Mouse (Mus musculus) kidney, adult 9 months (tissue): ENCODE results near the gene Olfr147.
"Not testable (repeated sequence)": the region's sequence is repeated elsewhere in the genome, so short reads cannot be mapped to it uniquely, and the experiment has no call there.

Source experiments
- DNase-seq: peaks from one replicate; pipeline ENCODE4 v3.0.0; 2022

Gene Olfr147

GRCm38 (mm10) chr9:38401398-38401797, at the start of gene Olfr147:
TSS of gene Olfr147 (plus strand) at chr9:38401698.
- no peak for DNase-seq

GRCm38 (mm10) chr9:38366596-38366995, 34.9 kb upstream of the Olfr147 start, which contains the start of gene Olfr250:
TSS of gene Olfr250 (plus strand) at chr9:38366896.
- no peak for DNase-seq

GRCm38 (mm10) chr9:38376786-38377185, 24.7 kb upstream of the Olfr147 start, which contains the start of gene Olfr251:
TSS of gene Olfr251 (plus strand) at chr9:38377086.
- DNase-seq = no peak

GRCm38 (mm10) chr9:38407502-38407901, 6.0 kb downstream of the Olfr147 start:
- DNase-seq = not testable (repeated sequence)

- not testable (repeated sequence) for DNase-seq
These were observed 12.0 kb downstream of the Olfr147 start for GRCm38 (mm10) chr9:38413502-38413901.

GRCm38 (mm10) chr9:38423801-38424200, 22.3 kb downstream of the Olfr147 start:
- no peak for DNase-seq

GRCm38 (mm10) chr9:38427026-38427425, 25.5 kb downstream of the Olfr147 start:
- DNase-seq = no peak

GRCm38 (mm10) chr9:38429155-38429554, 27.7 kb downstream of the Olfr147 start, which contains the start of gene Olfr901:
TSS of gene Olfr901 (plus strand) at chr9:38429455.
- no peak for DNase-seq

GRCm38 (mm10) chr9:38447352-38447751, 45.9 kb downstream of the Olfr147 start, which contains the start of gene Olfr902:
TSS of gene Olfr902 (plus strand) at chr9:38447652.
- no peak for DNase-seq
